Mouse (Mus musculus) kidney, adult 2 months (tissue): ENCODE measurements around the gene Adh6b. TPM values are rescaled to one million over a fixed set of nuclear protein-coding genes. Genes with fewer than 3 reads are reported as not detected.

Source experiments
- DNase-seq: peaks from one replicate; pipeline ENCODE4 v3.0.0; 2021
- H3K27ac ChIP-seq: fragments of 200-500 bp; 2 replicates; pipeline ENCODE4 v1.5.1; 2012; ENCODE audit warnings: low read depth, low read length, control low read depth, inconsistent platforms; ENCODE audit not compliant: insufficient read depth
- H3K27me3 ChIP-seq: fragments of 200-500 bp; replicated peaks from 2 replicates; pipeline ENCODE4 v1.6.1; 2012; ENCODE audit warnings: mild to moderate bottlenecking, moderate library complexity, low read length, inconsistent platforms; ENCODE audit not compliant: control insufficient read depth, insufficient read depth
- H3K36me3 ChIP-seq: fragments of 200-500 bp; 2 replicates; pipeline ENCODE4 v1.6.1; 2012; ENCODE audit warnings: mild to moderate bottlenecking, moderate library complexity, low read length, inconsistent platforms; ENCODE audit not compliant: control insufficient read depth, insufficient read depth
- H3K4me1 ChIP-seq: fragments of 200-500 bp; 2 replicates; pipeline ENCODE4 v1.6.1; 2011; ENCODE audit warnings: low read length; ENCODE audit not compliant: control insufficient read depth, insufficient read depth
- H3K4me3 ChIP-seq: fragments of 200-500 bp; 2 replicates; pipeline ENCODE4 v1.5.1; 2011; ENCODE audit warnings: mild to moderate bottlenecking, low read depth, low read length, control low read depth; ENCODE audit not compliant: insufficient read depth
- CTCF ChIP-seq: fragments of 200-500 bp; conservative IDR thresholded peaks from 2 replicates; pipeline ENCODE4 v1.5.1; 2011; ENCODE audit warnings: low read depth, mild to moderate bottlenecking, control low read depth, low read length, moderate library complexity, mixed read lengths; ENCODE audit not compliant: insufficient read depth, insufficient read length
- POLR2A ChIP-seq: fragments of 200-500 bp; IDR thresholded peaks from one replicate; pipeline ENCODE4 v1.6.1; 2011; ENCODE audit warnings: low read depth, low read length, control low read depth
- WGBS: fragments of 180-500 bp; shearing (Covaris S2); methylation state at CpG from one replicate; pipeline ENCODE4 v1.1.7; 2018; 5-methylcytosine and 5-hydroxymethylcytosine counted together
- polyA plus RNA-seq: library from polyadenylated mRNA; depleted of rRNA; stranded (reverse); fragments of >200 nt; gene quantifications from 2 replicates; pipeline ENCODE4 v1.2.3, GENCODE M21; 2012

Adh6b gene
- polyA plus RNA-seq, 1 experiment, result 0.11 TPM

- H3K4me1 ChIP-seq, result peaks cover 14% of the 10 kb centered on the region; the same call in 1 of the 2 replicates
- TF ChIP-seq CTCF, result no peak
- TF ChIP-seq POLR2A, result no peak
- DNase-seq, result no peak
- H3K4me3 ChIP-seq, result no peak overlapping the region
- H3K27ac ChIP-seq, result no peak overlapping the region
- H3K27me3 ChIP-seq, result no peaks in the 10 kb centered on the region
- 84% methylated on average over 10 of the region's 10 CpGs for WGBS
- no peaks in the 10 kb centered on the region for H3K36me3 ChIP-seq
Measured at GRCm38 (mm10) chr3:138305486-138306289, 35.9 kb upstream of the Adh6b start.

DNA sequence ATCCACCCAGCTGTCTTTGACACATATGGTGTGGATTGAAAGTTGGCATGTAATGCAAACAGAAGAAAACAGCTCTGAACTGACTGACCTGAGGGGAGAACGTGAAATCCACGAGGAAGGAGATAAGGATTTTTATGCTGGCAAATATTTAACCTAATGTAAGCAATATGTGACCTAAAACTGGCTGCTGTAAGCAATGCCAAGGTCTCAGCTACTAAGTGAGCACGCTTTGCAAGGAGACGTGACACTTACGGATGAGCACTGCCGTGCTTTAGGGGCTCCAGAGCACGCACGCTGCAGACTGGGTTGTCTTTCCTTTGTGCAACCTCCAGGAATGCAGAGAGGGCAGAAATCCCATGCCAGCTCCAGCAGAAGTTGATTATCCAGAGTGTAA lies 35.3 kb upstream of the Adh6b start:
- H3K27ac ChIP-seq, result no peak overlapping the region
- 31% methylated on average over 8 of the region's 8 CpGs for WGBS
- no peak overlapping the region for H3K4me3 ChIP-seq
- H3K4me1 ChIP-seq, result peaks cover 14% of the 10 kb centered on the region; the same call in 1 of the 2 replicates
- H3K36me3 ChIP-seq, result no peaks in the 10 kb centered on the region
- TF ChIP-seq POLR2A (no peak), CTCF (no peak)
- no peak for DNase-seq
- no peaks in the 10 kb centered on the region for H3K27me3 ChIP-seq

DNA sequence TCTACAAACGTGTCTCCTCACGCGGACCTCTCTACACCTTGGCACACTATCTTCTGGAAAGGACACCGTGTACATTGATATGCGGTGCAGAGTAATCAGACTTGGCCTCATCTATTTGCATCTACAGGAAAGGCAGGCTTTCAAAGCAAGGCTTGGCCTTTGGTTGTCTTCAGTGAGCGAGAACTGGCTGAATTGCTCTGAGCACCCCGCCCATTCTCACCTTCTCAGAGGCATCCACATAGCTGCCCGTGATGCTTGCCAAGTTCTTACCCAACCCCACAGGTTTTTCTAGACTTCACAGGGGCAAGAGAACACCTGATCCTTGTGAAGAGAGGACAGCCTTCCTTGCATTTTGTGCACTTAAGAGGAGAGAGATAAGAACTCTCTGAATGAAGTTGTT lies 31.7 kb upstream of the Adh6b start:
- H3K27ac ChIP-seq, result no peak overlapping the region
- H3K4me1 ChIP-seq, result 0 out of 2 replicates have a peak, but pooled peaks cover 4% of the 10 kb centered on the region
- H3K4me3 ChIP-seq, result no peak overlapping the region
- no peaks in the 10 kb centered on the region for H3K27me3 ChIP-seq
- H3K36me3 ChIP-seq, result no peaks in the 10 kb centered on the region
- no peak for TF ChIP-seq CTCF
- TF ChIP-seq POLR2A, result no peak
- 88% methylated on average over 8 of the region's 8 CpGs for WGBS
- no peak for DNase-seq

DNA sequence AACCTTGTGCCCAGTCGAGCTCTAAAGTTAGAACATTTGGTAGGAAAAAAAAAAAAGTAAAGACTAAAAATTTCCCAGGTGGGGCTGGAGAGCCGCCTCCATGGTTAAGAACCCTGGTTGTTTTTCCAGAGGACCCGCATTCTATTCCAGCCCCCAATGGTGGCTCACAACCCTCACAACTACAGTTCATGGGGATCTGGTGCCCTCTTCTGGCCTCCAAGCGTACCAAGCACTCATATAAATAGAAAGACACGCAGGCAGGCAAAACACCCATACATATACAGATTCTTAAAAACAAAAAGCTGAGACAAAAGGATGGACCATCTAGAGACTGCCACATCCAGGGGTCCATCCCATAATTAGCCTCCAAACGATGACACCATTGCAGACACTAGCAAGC lies 30.6 kb upstream of the Adh6b start:
- no peak for DNase-seq
- H3K4me1 ChIP-seq, result 0 out of 2 replicates have a peak, but pooled peaks cover 4% of the 10 kb centered on the region
- WGBS, result 89% methylated on average over 6 of the region's 6 CpGs
- no peaks in the 10 kb centered on the region for H3K36me3 ChIP-seq
- no peak overlapping the region for H3K27ac ChIP-seq
- TF ChIP-seq CTCF (peak; percentile 69), POLR2A (no peak)
- H3K27me3 ChIP-seq, result no peaks in the 10 kb centered on the region
- H3K4me3 ChIP-seq, result no peak overlapping the region

DNA sequence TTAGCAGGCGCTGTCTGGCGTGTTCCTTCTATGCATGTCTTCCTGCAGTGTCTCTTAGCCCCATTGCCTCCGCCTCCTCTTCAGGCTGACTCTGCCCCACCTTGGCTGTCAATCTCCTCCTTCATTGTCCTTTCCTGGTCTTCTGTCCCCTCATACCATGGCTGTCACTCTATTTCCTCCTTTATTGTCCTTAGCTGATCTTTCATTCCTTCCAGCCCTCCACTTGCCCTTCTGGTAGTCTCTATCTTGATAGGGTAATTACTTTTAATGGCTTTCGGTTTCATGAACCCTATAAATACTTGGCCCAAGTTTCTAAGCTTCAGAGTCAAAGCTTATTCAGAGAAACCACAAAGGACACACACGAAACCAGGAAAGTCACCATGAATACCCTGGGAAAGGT lies 28.6 kb upstream of the Adh6b start, which contains the start of gene Adh6a:
TSS of gene Adh6a (plus strand) at position 322 of the 400 bp plus-strand sequence.
- TF ChIP-seq CTCF, result no peak
- no peak for TF ChIP-seq POLR2A
- Histone ChIP-seq H3K27ac (no peak within 1 kb of the TSS), H3K36me3 (no peaks in the 10 kb centered on the region), H3K4me1 (no peaks in the 10 kb centered on the region), H3K4me3 (no peak within 1 kb of the TSS), H3K27me3 (no peaks in the 10 kb centered on the region)
- 81% methylated on average over 5 of the region's 5 CpGs for WGBS
- no peak for DNase-seq

- Histone ChIP-seq H3K27me3 (no peaks in the 10 kb centered on the region), H3K4me3 (no peak overlapping the region), H3K27ac (no peak overlapping the region), H3K4me1 (no peaks in the 10 kb centered on the region), H3K36me3 (no peaks in the 10 kb centered on the region)
- no peak for DNase-seq
- TF ChIP-seq CTCF (no peak), POLR2A (no peak)
- 82% methylated on average over 2 of the region's 2 CpGs for WGBS
Measured at GRCm38 (mm10) chr3:138316908-138317472, 24.6 kb upstream of the Adh6b start.

DNA sequence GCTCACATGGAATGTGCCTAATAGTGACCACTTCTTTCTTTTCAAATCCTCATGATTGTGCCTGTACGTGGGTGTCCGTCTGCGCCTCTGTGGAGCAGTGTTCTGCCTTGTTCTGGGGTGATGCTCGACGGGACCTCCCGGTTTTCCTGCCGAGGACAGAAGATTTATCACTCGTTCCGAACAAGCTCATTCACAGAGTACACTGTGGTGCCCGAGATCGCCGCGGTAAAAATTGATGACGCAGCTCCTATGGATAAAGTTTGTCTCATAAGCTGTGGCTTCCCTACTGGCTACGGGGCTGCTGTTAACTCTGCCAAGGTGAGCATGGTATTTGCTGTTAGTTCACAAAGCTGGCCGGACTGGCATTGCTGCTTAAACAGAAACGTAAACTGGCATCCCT lies 16.6 kb upstream of the Adh6b start:
- DNase-seq, result no peak
- TF ChIP-seq CTCF, result no peak
- TF ChIP-seq POLR2A, result no peak
- Histone ChIP-seq H3K36me3 (no peaks in the 10 kb centered on the region), H3K4me3 (no peak overlapping the region), H3K4me1 (no peaks in the 10 kb centered on the region), H3K27ac (no peak overlapping the region), H3K27me3 (no peaks in the 10 kb centered on the region; the same call in 1 of the 2 replicates)
- 92% methylated on average over 17 of the region's 17 CpGs for WGBS
